Mouse (Mus musculus) CD4-positive helper T cell, adult 2 months (primary cell): ENCODE data around the gene Npr3.

ENCODE experiments used
- DNase-seq: peaks from one replicate; pipeline ENCODE4 v3.0.0-alpha.2; 2012; ENCODE audit warnings: low read depth, missing footprints, low spot score

The Npr3 gene

GRCm38 (mm10) chr15:11906571-11907531, at the start of gene Npr3:
TSS of gene Npr3 (minus strand) at chr15:11907287.
- no peak for DNase-seq

- no peak for DNase-seq
Observed at GRCm38 (mm10) chr15:11956129-11956528, 49.0 kb upstream of the Npr3 start.

DNA sequence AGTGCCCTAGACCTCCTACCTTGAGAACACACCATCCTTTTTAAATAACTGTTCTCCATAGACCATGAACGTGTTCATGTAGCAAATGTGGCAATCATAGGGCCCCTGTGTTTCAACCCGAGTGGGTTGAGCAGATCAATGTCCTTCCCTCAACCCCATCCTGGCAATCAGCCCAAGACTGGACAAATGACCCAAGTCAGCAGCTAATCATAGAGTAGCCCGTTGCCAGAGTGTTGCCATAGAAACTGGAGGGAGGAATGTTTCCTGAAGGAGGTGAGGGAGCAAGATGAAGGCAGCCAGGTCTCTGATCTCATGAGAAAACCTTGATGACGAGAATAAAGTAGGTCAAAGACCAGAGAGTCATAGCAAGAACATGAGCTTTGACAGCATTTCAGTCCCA, 47.1 kb upstream of the Npr3 start:
- DNase-seq: no peak

GRCm38 (mm10) chr15:11952159-11952558, 45.1 kb upstream of the Npr3 start:
- DNase-seq: no peak

DNA sequence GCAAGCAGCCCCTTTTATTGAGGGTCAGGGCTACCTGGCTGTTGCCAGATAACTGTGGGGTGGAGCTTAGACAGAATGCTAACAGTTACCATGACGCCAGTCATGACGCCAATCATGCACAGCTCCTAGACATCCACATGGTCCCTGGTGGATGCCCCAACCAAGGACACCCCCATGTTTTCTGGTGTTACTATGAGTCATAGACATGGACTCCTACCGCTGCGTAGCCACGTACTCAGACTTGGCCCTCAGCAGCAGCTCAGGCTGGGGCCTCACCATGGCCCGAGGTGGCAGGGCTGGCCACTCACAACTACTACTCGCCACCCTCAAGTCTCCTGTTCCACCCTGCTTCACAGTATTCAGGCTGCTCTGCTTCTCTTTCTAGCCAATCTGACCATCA, 44.1 kb upstream of the Npr3 start:
- DNase-seq: no peak

- no peak for DNase-seq
Observed at GRCm38 (mm10) chr15:11950144-11950543, 43.1 kb upstream of the Npr3 start.

DNA sequence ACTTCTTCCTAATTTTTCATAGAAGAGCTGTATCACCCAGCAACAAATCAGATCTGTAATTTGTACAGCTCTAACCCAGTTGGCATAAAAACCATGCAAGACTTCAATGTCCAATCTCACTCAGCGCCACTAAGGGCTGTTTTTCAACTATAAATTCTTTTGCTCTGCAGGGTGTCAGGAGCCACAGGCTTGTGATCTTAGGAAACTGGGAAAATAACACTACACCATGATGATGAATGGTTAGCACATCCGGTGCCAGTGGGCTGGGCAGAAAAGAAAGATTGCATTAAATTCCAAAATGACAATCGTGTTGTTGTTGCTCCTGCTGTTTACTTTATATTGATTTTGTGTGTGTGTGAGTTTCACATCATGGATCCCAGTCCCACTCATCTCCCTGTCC, 42.4 kb upstream of the Npr3 start:
- DNase-seq: no peak

DNA sequence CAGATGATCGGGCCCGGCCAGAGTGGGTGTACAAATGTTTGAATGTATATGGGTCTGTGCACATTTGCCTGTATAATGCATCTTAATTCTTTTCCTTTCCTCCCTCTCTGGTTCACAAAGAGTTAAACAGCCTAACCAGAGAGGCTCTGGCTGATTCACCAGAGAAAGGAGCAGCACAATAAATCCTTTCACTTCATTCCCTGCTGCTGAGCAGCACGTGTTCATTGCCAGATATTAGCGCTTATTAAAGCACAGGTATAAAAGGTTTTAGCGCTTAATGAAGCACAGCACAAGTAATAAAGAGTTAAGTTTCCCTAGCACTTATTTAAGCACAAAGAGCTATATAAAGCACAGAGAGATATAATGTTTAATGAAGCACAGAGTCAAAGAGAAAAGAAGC, 33.8 kb upstream of the Npr3 start:
- no peak for DNase-seq

DNA sequence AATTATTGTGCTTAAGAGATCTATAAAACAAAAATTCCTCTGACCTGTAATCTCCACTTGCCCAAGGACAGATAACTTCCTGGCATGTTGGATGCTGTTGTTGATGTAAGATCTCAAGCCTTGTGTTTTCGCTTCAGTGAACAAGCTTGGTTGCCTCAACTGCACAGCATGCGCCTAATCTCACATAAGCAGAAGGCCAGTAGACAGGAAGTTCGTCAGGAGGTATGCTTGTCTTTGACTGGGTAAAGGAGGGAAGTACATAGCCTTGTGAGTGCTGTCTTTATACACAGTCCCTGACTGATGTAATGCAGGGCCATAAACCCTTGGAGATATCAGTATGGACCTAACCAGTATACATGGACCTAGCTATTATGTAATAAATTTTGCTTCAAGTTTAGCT, 20.7 kb upstream of the Npr3 start:
- DNase-seq: no peak

DNA sequence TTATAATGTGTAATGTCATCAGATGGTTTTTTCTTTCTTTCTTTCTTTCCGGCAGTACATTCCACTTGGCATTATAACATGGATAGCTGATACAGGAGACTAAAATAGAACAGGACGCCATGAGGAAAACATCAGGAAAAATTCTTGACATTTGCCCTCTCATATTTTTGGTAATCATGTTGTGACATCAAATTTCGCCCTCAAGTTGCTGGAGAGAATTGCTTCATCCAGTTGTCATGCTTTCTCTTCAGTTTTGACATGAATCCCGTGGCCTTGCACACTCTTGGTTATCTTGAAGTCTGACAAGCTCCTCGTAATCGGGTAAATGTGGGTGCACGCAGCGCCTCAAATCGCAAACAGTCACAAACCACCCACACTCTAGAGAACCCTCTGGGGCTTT, 7.0 kb upstream of the Npr3 start:
- no peak for DNase-seq

DNA sequence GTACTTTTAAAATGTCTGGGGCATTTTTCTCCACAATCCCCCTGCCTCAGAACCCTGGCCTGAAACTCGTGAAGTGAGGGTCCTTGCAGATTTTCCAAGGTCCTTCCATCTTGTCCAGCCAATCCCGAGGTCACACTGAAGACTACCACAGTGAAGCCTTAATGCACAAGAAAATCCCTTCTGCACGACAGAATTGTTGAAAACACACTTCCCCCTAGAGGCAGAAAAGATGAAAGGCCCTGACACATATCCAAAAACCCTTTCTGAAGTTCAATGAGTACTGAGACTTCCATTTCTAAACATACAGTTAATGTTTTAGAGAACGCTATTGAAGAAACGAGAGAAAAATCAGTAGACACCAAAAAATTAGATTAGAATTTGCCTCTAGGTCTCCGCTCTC, 2.8 kb upstream of the Npr3 start:
- DNase-seq: no peak

GRCm38 (mm10) chr15:11908166-11908565, 1.1 kb upstream of the Npr3 start:
- DNase-seq: no peak

- no peak for DNase-seq
Observed at GRCm38 (mm10) chr15:11906021-11906570, 991 bp downstream of the Npr3 start.

DNA sequence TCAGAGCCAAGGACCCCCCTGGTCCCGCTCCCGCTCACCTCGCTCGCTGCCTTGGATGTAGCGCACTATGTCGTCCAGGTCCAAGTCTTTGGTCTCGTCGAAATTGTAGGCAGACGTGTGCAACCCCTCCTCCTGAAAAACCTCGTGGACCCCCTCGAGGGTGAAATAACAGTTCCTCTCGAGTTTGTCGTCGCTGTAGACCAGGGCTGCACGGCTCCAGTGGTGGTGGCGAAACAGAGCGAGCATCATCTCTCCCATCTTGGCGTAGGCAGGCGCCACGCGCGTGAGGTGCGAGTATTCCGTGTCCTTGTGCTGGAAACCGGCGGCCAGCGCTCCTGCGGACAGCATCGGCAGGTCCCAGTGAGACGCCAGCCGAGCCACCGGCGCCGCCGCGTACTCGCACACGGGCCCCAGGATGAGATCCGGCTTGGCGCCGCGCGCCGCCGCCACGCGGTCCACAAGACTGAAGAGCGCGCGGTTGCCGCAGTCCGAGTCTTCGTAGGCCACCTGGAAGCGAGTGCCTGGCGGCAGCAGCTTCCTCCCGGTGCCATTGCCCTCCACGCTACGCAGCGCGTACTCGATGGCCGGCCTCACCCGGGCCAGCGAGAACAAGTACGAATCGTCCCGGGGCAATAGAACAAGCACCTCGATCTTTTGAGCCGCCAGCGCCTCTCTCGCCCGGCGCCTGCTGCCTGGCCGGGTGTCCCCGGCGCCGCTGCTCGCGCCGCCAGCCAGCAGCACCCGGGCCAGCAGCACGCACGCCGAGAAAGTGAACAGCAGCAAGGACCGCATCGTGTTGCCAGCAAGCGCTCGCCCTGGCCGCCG, 2.0 kb downstream of the Npr3 start:
- DNase-seq: peak; percentile 2

GRCm38 (mm10) chr15:11904043-11904847, 2.8 kb downstream of the Npr3 start:
- no peak for DNase-seq

DNA sequence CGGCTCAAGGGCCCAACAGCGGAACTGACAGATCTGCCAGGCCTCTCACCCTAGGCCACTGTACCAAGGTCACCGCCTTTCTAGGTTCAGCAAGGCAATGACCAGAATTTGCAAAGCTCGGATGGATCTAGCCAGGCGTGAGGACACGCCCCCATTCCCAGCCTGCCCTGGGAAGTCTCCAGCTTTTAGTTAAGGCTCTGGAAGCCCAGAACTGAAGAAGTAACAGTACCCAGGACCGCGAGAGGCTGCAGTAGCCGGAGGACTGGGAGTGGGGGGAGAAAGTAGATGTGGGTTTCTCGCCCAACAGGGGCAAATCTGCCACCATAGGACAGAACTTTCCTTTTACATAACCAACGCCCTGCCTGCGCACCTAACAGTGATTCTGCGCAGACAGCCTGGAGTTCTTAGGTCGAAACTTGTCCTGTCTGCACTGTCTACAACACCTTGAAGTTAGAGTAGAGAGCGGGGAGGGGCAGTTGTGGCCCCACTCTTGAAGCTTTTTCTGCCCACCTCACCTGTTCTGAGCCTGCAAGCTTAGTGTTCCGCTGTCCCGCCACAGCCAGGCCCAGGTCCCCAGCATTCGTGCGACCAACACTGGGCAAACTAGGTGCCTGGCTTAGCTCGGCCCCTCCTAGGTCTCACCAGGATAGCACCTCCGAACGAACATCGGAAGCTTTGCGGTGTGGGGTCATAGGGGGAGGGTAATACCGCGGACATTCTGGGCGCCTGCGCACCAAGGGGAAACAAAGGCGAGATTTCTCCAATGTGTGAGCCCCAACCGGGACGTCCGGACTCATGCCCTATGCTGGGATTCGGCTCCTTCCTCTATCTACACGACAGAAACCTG, 3.7 kb downstream of the Npr3 start:
- no peak for DNase-seq

DNA sequence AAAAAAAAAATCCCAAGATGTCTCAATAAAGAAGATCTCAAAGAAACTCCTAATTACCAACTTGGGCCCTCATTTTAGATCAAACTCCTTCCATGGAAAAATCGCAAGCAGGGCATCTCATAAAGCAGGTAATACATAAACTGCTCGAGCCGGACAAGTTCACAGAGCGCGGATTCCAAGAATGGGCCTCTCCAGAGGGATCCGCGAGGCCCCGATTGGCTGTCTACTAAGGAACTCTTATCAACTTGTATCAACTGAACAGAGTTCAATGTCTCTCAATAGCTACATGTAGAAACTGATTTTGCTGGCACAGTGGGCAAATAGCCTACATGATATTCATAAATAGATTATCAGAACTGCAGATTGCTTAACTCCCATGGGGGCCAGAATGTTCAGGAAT, 9.5 kb downstream of the Npr3 start:
- no peak for DNase-seq

DNA sequence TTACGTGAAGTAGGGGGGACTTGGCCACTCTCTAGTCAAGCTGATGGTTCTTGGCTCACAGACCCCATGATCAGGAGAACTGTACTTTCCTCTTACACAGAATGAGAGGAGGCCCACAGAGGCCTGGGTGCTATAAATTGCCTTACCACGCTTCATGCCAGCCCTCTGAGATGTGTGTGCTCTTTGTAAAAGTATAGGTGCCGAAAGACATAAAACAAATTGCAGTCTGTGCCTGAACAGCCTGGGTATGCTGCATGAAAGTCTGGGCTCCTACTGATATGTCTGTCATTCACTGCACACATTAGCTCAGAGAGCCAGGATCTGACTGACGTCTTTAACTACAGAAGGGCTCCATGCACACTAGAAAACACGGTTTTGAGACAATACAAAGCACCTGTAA, 9.9 kb downstream of the Npr3 start:
- no peak for DNase-seq

DNA sequence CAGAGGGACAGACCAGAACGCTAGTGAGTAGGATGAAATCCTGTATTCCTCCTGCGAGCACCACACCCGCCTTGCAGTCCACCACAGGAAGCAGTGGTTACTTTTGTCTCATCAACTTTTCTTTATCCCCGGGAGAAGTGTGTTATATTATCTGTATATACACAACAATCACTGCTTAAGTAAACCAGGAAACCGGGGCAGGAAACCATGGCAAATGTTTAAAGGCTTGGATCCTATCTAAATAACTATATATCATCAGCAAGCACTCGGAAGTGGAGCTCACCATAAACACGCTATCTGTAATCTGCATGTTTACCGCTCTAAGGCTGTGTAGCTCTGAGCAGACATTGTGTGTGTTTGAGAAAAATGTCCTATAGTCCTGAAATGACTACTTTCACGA, 13.1 kb downstream of the Npr3 start:
- no peak for DNase-seq

- DNase-seq: no peak
Observed at GRCm38 (mm10) chr15:11891395-11891794, 15.7 kb downstream of the Npr3 start.
